Comparison of ENCODE assay signal across 11 mouse cellular contexts in the genomic region with DNA sequence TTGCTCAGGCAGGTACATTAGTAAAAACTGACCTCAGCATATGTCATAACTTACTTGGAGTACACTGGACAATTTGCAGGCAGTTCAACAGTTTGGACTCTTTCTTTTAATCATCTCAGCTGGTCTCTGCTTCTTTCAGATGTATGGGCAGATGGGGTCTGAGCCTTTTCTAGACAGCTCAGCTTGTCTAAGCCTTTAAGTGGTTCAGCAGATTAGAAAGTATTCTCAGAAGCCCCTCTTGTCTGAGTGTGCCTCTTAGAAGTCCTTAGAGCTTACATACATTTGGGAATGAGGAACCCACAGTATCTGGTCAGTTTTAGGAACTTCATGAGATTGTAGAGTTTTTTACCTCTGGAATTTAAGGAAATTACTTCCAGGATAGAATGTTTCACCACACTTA.
"Had no signal": no experiment of that assay in that cellular context is flagged by ENCODE, and none has a peak within 500 bp of the region (broad histone marks: within the 10 kb centered on the region; RNA-seq: fewer than 3 reads in every experiment).

No protein-coding gene starts in this region.

- DNase-seq: right cerebral cortex, adult 18-20 months; right cerebral cortex, postnatal 14 days; right cerebral cortex, postnatal 25 days; right cerebral cortex, postnatal 4 days; spleen, adult 18-20 months; thymus, adult 18-20 months; thymus, adult 2 months; thymus, postnatal 14 days; thymus, postnatal 25 days; thymus, postnatal 36 days; thymus, postnatal 4 days had no signal
